Mouse (Mus musculus): ENCODE measurements around the gene Foxred2. TPM values are rescaled to one million over a fixed set of nuclear protein-coding genes. Genes with fewer than 3 reads are reported as not detected.

Gene Foxred2
- polyA plus RNA-seq, 1 experiment from 2014 or later = 0.55 TPM

DNA sequence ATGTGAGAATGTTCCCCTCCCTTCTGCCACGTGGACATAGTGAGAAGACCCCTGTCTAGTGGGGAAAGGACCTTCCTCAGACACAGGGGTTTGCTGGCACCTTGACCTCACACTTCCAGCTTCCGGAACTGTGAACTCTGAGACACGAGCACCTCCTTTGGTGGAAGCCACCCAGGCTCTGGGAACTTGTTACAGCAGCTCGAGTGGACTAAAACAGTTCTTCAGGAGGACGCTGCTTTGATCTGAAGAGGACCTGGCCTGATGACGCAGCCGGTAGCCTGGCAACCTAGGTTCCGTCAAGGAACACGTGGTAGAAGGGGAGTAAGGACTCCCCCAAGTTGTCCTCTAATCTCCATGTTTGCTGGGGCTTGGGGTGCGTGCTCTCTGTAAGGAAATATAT is 64.1 kb downstream of the Foxred2 start:
- no peaks in the 10 kb centered on the region for H3K36me3 ChIP-seq (ENCODE audit: control insufficient read depth, insufficient read depth, low read length)
- no peak overlapping the region for H3K4me2 ChIP-seq (ENCODE audit: low read length)
- 85% methylated on average over 10 of the region's 10 CpGs for WGBS
- peaks cover 0 to 5% of the 10 kb centered on the region in 2 experiments; a peak in 2 of 4 replicates for H3K4me1 ChIP-seq (ENCODE audit: control insufficient read depth in 2 of 2, insufficient read depth in 2 of 2, low read length in 2 of 2)
- H3K4me3 ChIP-seq (ENCODE audit: control insufficient read depth in 1 of 2, insufficient read depth in 1 of 2, low read depth in 1 of 2, low read length in 2 of 2) = no peak overlapping the region
- H3K9ac ChIP-seq (ENCODE audit: low read length) = no peak overlapping the region
- H3K27me3 ChIP-seq (ENCODE audit: control insufficient read depth, insufficient read depth, low read length) = no peaks in the 10 kb centered on the region
- H3K9me3 ChIP-seq (ENCODE audit: control insufficient read depth, low read length) = no peaks in the 10 kb centered on the region
- no peak overlapping the region for H3K27ac ChIP-seq (replicated peaks in 1 of 2; ENCODE audit: control insufficient read depth in 1 of 2, insufficient read depth in 1 of 2, low read depth in 2 of 2, low read length in 2 of 2)
- no peak for ATAC-seq (ENCODE audit: insufficient number of reproducible peaks, insufficient read depth, low FRiP score, low read depth)

DNA sequence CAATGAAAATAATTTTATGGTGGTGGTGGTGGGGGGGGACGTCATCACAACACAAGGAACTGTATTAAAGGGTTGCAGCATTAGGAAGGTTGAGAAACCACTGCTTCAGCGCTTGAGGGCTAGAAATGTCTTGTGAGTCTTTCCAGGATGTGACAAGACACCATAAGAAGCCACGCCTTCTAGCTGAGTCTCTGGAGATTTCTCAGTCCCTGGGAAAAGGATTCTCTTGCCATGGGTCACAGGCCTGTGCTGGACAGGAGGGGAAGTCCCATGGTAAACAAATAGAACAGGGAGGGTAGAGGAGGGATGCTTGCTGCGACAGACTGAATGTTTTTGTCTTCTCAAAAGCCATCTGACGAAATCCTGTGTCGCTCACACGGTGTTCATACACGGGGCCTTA is 64.8 kb downstream of the Foxred2 start:
- 75% methylated on average over 8 of the region's 8 CpGs for WGBS
- H3K4me3 ChIP-seq (ENCODE audit: control insufficient read depth in 1 of 2, insufficient read depth in 1 of 2, low read depth in 1 of 2, low read length in 2 of 2) = no peak overlapping the region
- no peak overlapping the region for H3K9ac ChIP-seq (ENCODE audit: low read length)
- no peak overlapping the region for H3K27ac ChIP-seq (replicated peaks in 1 of 2; ENCODE audit: control insufficient read depth in 1 of 2, insufficient read depth in 1 of 2, low read depth in 2 of 2, low read length in 2 of 2)
- H3K4me1 ChIP-seq (ENCODE audit: control insufficient read depth in 2 of 2, insufficient read depth in 2 of 2, low read length in 2 of 2) = peaks cover 0 to 5% of the 10 kb centered on the region in 2 experiments; a peak in 2 of 4 replicates
- no peaks in the 10 kb centered on the region for H3K27me3 ChIP-seq (ENCODE audit: control insufficient read depth, insufficient read depth, low read length)
- H3K9me3 ChIP-seq (ENCODE audit: control insufficient read depth, low read length) = no peaks in the 10 kb centered on the region
- no peak overlapping the region for H3K4me2 ChIP-seq (ENCODE audit: low read length)
- H3K36me3 ChIP-seq (ENCODE audit: control insufficient read depth, insufficient read depth, low read length) = no peaks in the 10 kb centered on the region
- ATAC-seq (ENCODE audit: insufficient number of reproducible peaks, insufficient read depth, low FRiP score, low read depth) = no peak

Other genes starting within 250 kb of the Foxred2 start
- gene Apol9b, start 227.7 kb downstream of the Foxred2 start, polyA plus RNA-seq (2014; fragmentation: Nextera tagmentation; extraction: Ambion mirVana) = not detected in 2 replicates
- gene Apol8, start 199.7 kb downstream of the Foxred2 start, polyA plus RNA-seq (2014; fragmentation: Nextera tagmentation; extraction: Ambion mirVana) = not detected in 2 replicates
- 31.0 and 32.8 TPM in 2 replicates for gene Myh9, start 114.5 kb downstream of the Foxred2 start, polyA plus RNA-seq (2014; fragmentation: Nextera tagmentation; extraction: Ambion mirVana)
- gene Txn2, start 27.7 kb downstream of the Foxred2 start, polyA plus RNA-seq (2014; fragmentation: Nextera tagmentation; extraction: Ambion mirVana) = 304 and 310 TPM in 2 replicates
- gene Eif3d, start 14.1 kb upstream of the Foxred2 start, polyA plus RNA-seq (2014; fragmentation: Nextera tagmentation; extraction: Ambion mirVana) = 121 and 135 TPM in 2 replicates
- gene Cacng2, start 163.3 kb upstream of the Foxred2 start, polyA plus RNA-seq (2014; fragmentation: Nextera tagmentation; extraction: Ambion mirVana) = not detected in 2 replicates
- gene Ift27, start 217.4 kb upstream of the Foxred2 start, polyA plus RNA-seq (2014; fragmentation: Nextera tagmentation; extraction: Ambion mirVana) = 44.7 and 48.7 TPM in 2 replicates
- gene Pvalb, start 249.7 kb upstream of the Foxred2 start, polyA plus RNA-seq (2014; fragmentation: Nextera tagmentation; extraction: Ambion mirVana) = 0.71 and 1.7 TPM in 2 replicates